Mouse (Mus musculus) MEL (cell line): Measurements from ENCODE around the gene Dis3l2.

Experiments
- CTCF ChIP-seq, 3 experiments: IDR thresholded peaks in 2 of 3; conservative IDR thresholded peaks in 1 of 3; 2 replicates each; pipeline ENCODE4 v1.5.1; 2011 to 2012; ENCODE audit warnings: low read length in 3 of 3, low read depth in 2 of 3, mild to moderate bottlenecking in 2 of 3, improper control_type of control experiment in 1 of 3, inconsistent platforms in 1 of 3, mixed read lengths in 1 of 3, moderate library complexity in 1 of 3; ENCODE audit not compliant: control insufficient read depth in 1 of 3, insufficient read depth in 1 of 3, poor library complexity in 1 of 3, severe bottlenecking in 1 of 3
- EP300 ChIP-seq, 2 experiments: IDR thresholded peaks; 2 replicates each; pipeline ENCODE4 v1.6.1; 2011; ENCODE audit warnings: improper control_type of control experiment in 2 of 2, low read length in 2 of 2, low read depth in 1 of 2, mild to moderate bottlenecking in 1 of 2
- HCFC1 ChIP-seq: IDR thresholded peaks from 2 replicates; pipeline ENCODE4 v1.6.1; 2012; ENCODE audit warnings: low read depth, mild to moderate bottlenecking, inconsistent platforms, low read length, improper control_type of control experiment, moderate library complexity
- MAFK ChIP-seq: IDR thresholded peaks from 2 replicates; pipeline ENCODE4 v1.6.1; 2011; ENCODE audit warnings: low read depth, mild to moderate bottlenecking, low read length, improper control_type of control experiment, borderline replicate concordance
- MAX ChIP-seq: IDR thresholded peaks from 2 replicates; pipeline ENCODE4 v1.6.1; 2011; ENCODE audit warnings: low read length, improper control_type of control experiment
- NRF1 ChIP-seq: IDR thresholded peaks from 2 replicates; pipeline ENCODE4 v1.6.1; 2014; ENCODE audit warnings: low read depth, mild to moderate bottlenecking, inconsistent platforms, low read length, improper control_type of control experiment, moderate library complexity; ENCODE audit not compliant: poor library complexity, insufficient read depth, severe bottlenecking
- POLR2A ChIP-seq, 2 experiments: IDR thresholded peaks; 2 replicates each; pipeline ENCODE4 v1.6.1; 2011 to 2012; ENCODE audit warnings: low read length in 2 of 2, mild to moderate bottlenecking in 2 of 2, control low read depth in 1 of 2, improper control_type of control experiment in 1 of 2, low read depth in 1 of 2, moderate library complexity in 1 of 2; ENCODE audit not compliant: control insufficient read depth in 1 of 2, insufficient read depth in 1 of 2, poor library complexity in 1 of 2
- POLR2AphosphoS2 ChIP-seq: IDR thresholded peaks from 2 replicates; pipeline ENCODE4 v1.6.1; 2011; ENCODE audit warnings: low read length, improper control_type of control experiment
- SMC3 ChIP-seq: IDR thresholded peaks from 2 replicates; pipeline ENCODE4 v1.6.1; 2011; ENCODE audit warnings: low read depth, low read length, improper control_type of control experiment
- TBP ChIP-seq: IDR thresholded peaks from 2 replicates; pipeline ENCODE4 v1.8.0; 2011; ENCODE audit warnings: low read depth, low read length, improper control_type of control experiment
- UBTF ChIP-seq: IDR thresholded peaks from 2 replicates; pipeline ENCODE4 v1.6.1; 2012; ENCODE audit warnings: low read depth, mild to moderate bottlenecking, inconsistent platforms, low read length, improper control_type of control experiment, moderate library complexity, borderline replicate concordance; ENCODE audit not compliant: insufficient read depth
- ZKSCAN1 ChIP-seq: IDR thresholded peaks from 2 replicates; pipeline ENCODE4 v1.6.1; 2012; ENCODE audit warnings: low read depth, mild to moderate bottlenecking, inconsistent platforms, low read length, improper control_type of control experiment, moderate library complexity

DNA sequence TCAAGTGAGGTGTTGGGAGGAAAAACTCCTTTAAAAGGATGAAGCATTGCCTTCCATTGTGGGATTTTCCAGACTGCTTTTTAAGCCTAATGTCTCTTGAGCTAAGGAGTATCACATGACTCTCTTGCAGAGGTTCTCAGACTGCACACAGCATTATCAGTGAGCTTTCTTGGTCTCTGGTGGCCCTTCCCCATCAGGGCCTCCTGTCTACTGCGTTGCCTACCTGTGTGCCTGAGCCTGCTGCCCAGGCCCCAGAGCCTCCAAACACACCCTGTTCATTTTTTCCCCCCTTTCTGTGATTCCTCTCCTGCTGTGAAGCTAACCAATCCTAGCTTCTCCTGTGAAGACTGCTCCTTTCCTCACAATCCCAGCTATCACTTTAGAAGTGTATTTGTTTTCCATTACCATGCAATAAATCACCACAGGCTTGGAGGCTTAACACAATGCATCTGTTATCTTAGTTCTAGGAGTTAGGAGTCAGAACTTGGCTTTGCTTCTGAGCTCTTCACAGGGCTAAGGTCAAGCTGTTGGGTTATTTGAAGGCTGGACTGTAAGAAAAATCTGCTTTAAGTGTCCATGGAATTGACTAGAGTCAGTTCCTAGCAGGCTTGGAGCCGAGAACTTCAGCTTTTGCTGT lies 130.9 kb downstream of the Dis3l2 start:
- TF ChIP-seq SMC3 (no peak), UBTF (no peak), MAFK (no peak), POLR2AphosphoS2 (no peak), CTCF (IDR thresholded peaks at IDR 0.05 in 2 of 3, conservative IDR thresholded peaks at IDR 0.05 in 1 of 3; ENCODE audit: control insufficient read depth in 1 of 3, insufficient read depth in 1 of 3, low read depth in 2 of 3, low read length in 3 of 3, poor library complexity in 1 of 3, severe bottlenecking in 1 of 3) (no peak), EP300 (IDR thresholded peaks at IDR 0.05; ENCODE audit: low read depth in 1 of 2, low read length in 2 of 2) (no peak), NRF1 (no peak), POLR2A (IDR thresholded peaks at IDR 0.05; ENCODE audit: control insufficient read depth in 1 of 2, insufficient read depth in 1 of 2, low read depth in 1 of 2, low read length in 2 of 2, poor library complexity in 1 of 2) (no peak), ZKSCAN1 (no peak), MAX (no peak), HCFC1 (no peak), TBP (no peak)
